Mouse (Mus musculus) heart, postnatal 4 days (tissue): ENCODE data around the gene Dapk1. TPM values are rescaled to one million over a fixed set of nuclear protein-coding genes. Genes with fewer than 3 reads are reported as not detected.

Experiments
- total RNA-seq, 2 experiments: library from RNA; stranded (reverse); gene quantifications; 2 replicates each; pipeline ENCODE4 v1.2.3; 2021

Gene Dapk1
- total RNA-seq, 2 experiments from 2014 or later: 15.9 to 22.7 TPM

Other genes starting within 250 kb of the Dapk1 start
- not detected for gene BC051665, start 184.4 kb downstream of the Dapk1 start, total RNA-seq
- not detected for gene Ctsll3, start 200.9 kb downstream of the Dapk1 start, total RNA-seq